Mouse (Mus musculus) CD4-positive helper T cell, adult 2 months (primary cell): Measurements from ENCODE around the gene Olfr1418.

Experiments
- DNase-seq: peaks from one replicate; pipeline ENCODE4 v3.0.0-alpha.2; 2012; ENCODE audit warnings: low read depth, missing footprints, low spot score

The Olfr1418 gene

GRCm38 (mm10) chr19:11810856-11811255 lies 50.0 kb downstream of the Olfr1418 start:
- DNase-seq = no peak

GRCm38 (mm10) chr19:11810003-11810758 lies 50.7 kb downstream of the Olfr1418 start:
- no peak for DNase-seq

DNA sequence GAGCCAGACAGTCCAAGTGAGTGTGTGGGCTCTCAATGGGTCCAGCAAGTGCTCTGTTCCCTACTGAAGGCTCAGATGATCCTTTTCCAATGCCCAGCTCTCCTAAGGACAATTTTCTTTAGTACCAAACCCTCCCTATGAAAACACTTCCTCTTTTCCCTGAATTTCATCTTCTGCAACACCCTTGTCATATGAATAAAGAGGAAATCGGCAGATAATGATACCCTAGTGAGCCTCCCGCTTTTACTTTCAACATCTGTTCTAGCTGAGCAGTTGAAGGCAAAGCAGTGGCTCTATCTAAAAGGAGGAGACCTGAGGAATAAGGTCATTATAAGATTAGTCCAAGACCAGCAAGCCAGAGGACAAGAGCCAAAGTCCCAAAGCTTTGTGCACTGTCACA lies 52.4 kb downstream of the Olfr1418 start:
- DNase-seq = no peak

GRCm38 (mm10) chr19:11807822-11808221 lies 53.0 kb downstream of the Olfr1418 start:
- no peak for DNase-seq

GRCm38 (mm10) chr19:11807251-11807650 lies 53.6 kb downstream of the Olfr1418 start:
- DNase-seq = peak; percentile 52

- no peak for DNase-seq
Observed at GRCm38 (mm10) chr19:11804423-11804822, 56.4 kb downstream of the Olfr1418 start.
